Mouse (Mus musculus) C2C12 (cell line): ENCODE results near the gene Clec2h.

Source experiments
- CTCF ChIP-seq: IDR thresholded peaks from one replicate; pipeline ENCODE4 v1.5.1; 2011; ENCODE audit not compliant: control insufficient read depth, insufficient read depth, insufficient read length
- MAX ChIP-seq: IDR thresholded peaks from one replicate; pipeline ENCODE4 v1.6.1; 2011; ENCODE audit warnings: mild to moderate bottlenecking, control low read depth
- USF1 ChIP-seq: IDR thresholded peaks from one replicate; pipeline ENCODE4 v1.6.1; 2011; ENCODE audit warnings: low read depth, mild to moderate bottlenecking, control low read depth, moderate library complexity

GRCm38 (mm10) chr6:128650187-128650586, 12.0 kb upstream of the Clec2h start:
- TF ChIP-seq CTCF (no peak), MAX (no peak), USF1 (no peak)
